Mouse (Mus musculus): ENCODE results near the gene Gm8113. TPM values are rescaled to one million over a fixed set of nuclear protein-coding genes. Genes with fewer than 3 reads are reported as not detected.
"Not testable (repeated sequence)": the region's sequence is repeated elsewhere in the genome, so short reads cannot be mapped to it uniquely, and the experiment has no call there.

Gm8113 gene
- total RNA-seq (2015) (6.4 and 7.1 TPM in 2 replicates), total RNA-seq (2017) (4.0 and 5.6 TPM in 2 replicates)

GRCm38 (mm10) chr14:43924688-43925403 lies at the start of gene Gm8113:
Gm8113 (plus strand) TSS chr14:43925390.
- ATAC-seq (replicated peaks; ENCODE audit: poor library complexity) = peak; percentile 95

GRCm38 (mm10) chr14:43875417-43875816 lies 49.8 kb upstream of the Gm8113 start, which contains the start of gene Ear1:
Ear1 (minus strand) TSS chr14:43875517.
- not testable (repeated sequence) for ATAC-seq (replicated peaks; ENCODE audit: poor library complexity)

- peak; percentile 86 for ATAC-seq (replicated peaks; ENCODE audit: poor library complexity)
Observed at GRCm38 (mm10) chr14:43877789-43878188, 47.4 kb upstream of the Gm8113 start.

GRCm38 (mm10) chr14:43879966-43880545 lies 45.1 kb upstream of the Gm8113 start:
- peak; percentile 45 for ATAC-seq (replicated peaks; ENCODE audit: poor library complexity)

- ATAC-seq (replicated peaks; ENCODE audit: poor library complexity) = peak; percentile 77
Observed at GRCm38 (mm10) chr14:43886235-43886634, 39.0 kb upstream of the Gm8113 start.

- ATAC-seq (replicated peaks; ENCODE audit: poor library complexity) = peak; percentile 55; the same call in 1 of the 2 replicates
Observed at GRCm38 (mm10) chr14:43891288-43891687, 33.9 kb upstream of the Gm8113 start.

GRCm38 (mm10) chr14:43895357-43895756 lies 29.8 kb upstream of the Gm8113 start:
- 0 out of 2 replicates have a peak, but pooled peaks have one; percentile 20 for ATAC-seq (replicated peaks; ENCODE audit: poor library complexity)

- ATAC-seq (replicated peaks; ENCODE audit: poor library complexity) = not testable (repeated sequence)
Observed at GRCm38 (mm10) chr14:43898577-43898976, 26.6 kb upstream of the Gm8113 start.

- ATAC-seq (replicated peaks; ENCODE audit: poor library complexity) = peak; percentile 85
Observed at GRCm38 (mm10) chr14:43918214-43918613, 7.0 kb upstream of the Gm8113 start.

GRCm38 (mm10) chr14:43923459-43923858 lies 1.7 kb upstream of the Gm8113 start, which contains the start of gene Ear10:
Ear10 (minus strand) TSS chr14:43923559.
- ATAC-seq (replicated peaks; ENCODE audit: poor library complexity) = not testable (repeated sequence)

- ATAC-seq (replicated peaks; ENCODE audit: poor library complexity) = peak; percentile 61
Observed at GRCm38 (mm10) chr14:43925404-43925950, 287 bp downstream of the Gm8113 start.

GRCm38 (mm10) chr14:43932991-43933390 lies 7.8 kb downstream of the Gm8113 start:
- ATAC-seq (replicated peaks; ENCODE audit: poor library complexity) = peak; percentile 76

- not testable (repeated sequence) for ATAC-seq (replicated peaks; ENCODE audit: poor library complexity)
Observed at GRCm38 (mm10) chr14:43933399-43933798, 8.2 kb downstream of the Gm8113 start.

- peak; percentile 83 for ATAC-seq (replicated peaks; ENCODE audit: poor library complexity)
Observed at GRCm38 (mm10) chr14:43953382-43953781, 28.2 kb downstream of the Gm8113 start.

GRCm38 (mm10) chr14:43955074-43955473 lies 29.9 kb downstream of the Gm8113 start:
- peak; percentile 62 for ATAC-seq (replicated peaks; ENCODE audit: poor library complexity)

GRCm38 (mm10) chr14:43956769-43957168 lies 31.6 kb downstream of the Gm8113 start, which contains the start of gene Ang5:
Ang5 (plus strand) TSS chr14:43957069.
- ATAC-seq (replicated peaks; ENCODE audit: poor library complexity) = not testable (repeated sequence)

Other genes starting within 250 kb of the Gm8113 start
- gene Gm8165, start 248.2 kb upstream of the Gm8113 start, total RNA-seq (2015) = not detected in 2 replicates
- not detected in 2 replicates for gene Gm8165, start 248.2 kb upstream of the Gm8113 start, total RNA-seq (2017)
- gene Gm7324, start 227.6 kb upstream of the Gm8113 start, total RNA-seq (2015) = 1.3 and 1.7 TPM in 2 replicates
- 6.3 and 8.9 TPM in 2 replicates for gene Gm7324, start 227.6 kb upstream of the Gm8113 start, total RNA-seq (2017)
- gene Gm16506, start 197.9 kb upstream of the Gm8113 start, total RNA-seq (2015) = not detected in 2 replicates
- not detected in 2 replicates for gene Gm16506, start 197.9 kb upstream of the Gm8113 start, total RNA-seq (2017)
- gene Gm6526, start 177.5 kb upstream of the Gm8113 start, total RNA-seq (2015) = not detected in 2 replicates
- gene Gm6526, start 177.5 kb upstream of the Gm8113 start, total RNA-seq (2017) = not detected in 2 replicates
- not detected in 2 replicates for gene Gm8180, start 140.6 kb upstream of the Gm8113 start, total RNA-seq (2015)
- not detected in 2 replicates for gene Gm8180, start 140.6 kb upstream of the Gm8113 start, total RNA-seq (2017)
- gene Ear1, start 49.9 kb upstream of the Gm8113 start, total RNA-seq (2015) = 13.2 and 15.2 TPM in 2 replicates
- gene Ear1, start 49.9 kb upstream of the Gm8113 start, total RNA-seq (2017) = 10.0 and 21.5 TPM in 2 replicates
- not detected in 2 replicates for gene Ear10, start 1.8 kb upstream of the Gm8113 start, total RNA-seq (2015)
- not detected in 2 replicates for gene Ear10, start 1.8 kb upstream of the Gm8113 start, total RNA-seq (2017)
- not detected in 2 replicates for gene Ang5, start 31.7 kb downstream of the Gm8113 start, total RNA-seq (2015)
- gene Ang5, start 31.7 kb downstream of the Gm8113 start, total RNA-seq (2017) = not detected in 2 replicates
- not detected in 2 replicates for gene Ang6, start 76.9 kb downstream of the Gm8113 start, total RNA-seq (2015)
- not detected in 2 replicates for gene Ang6, start 76.9 kb downstream of the Gm8113 start, total RNA-seq (2017)
- 8.2 and 25.7 TPM in 2 replicates for gene Ear2, start 177.3 kb downstream of the Gm8113 start, total RNA-seq (2015)
- gene Ear2, start 177.3 kb downstream of the Gm8113 start, total RNA-seq (2017) = 11.1 and 20.4 TPM in 2 replicates
- gene Gm3327, start 198.5 kb downstream of the Gm8113 start, total RNA-seq (2015) = not detected in 2 replicates
- not detected in 2 replicates for gene Gm3327, start 198.5 kb downstream of the Gm8113 start, total RNA-seq (2017)